Mouse (Mus musculus): Measurements from ENCODE around the gene Adk. TPM values are rescaled to one million over a fixed set of nuclear protein-coding genes. Genes with fewer than 3 reads are reported as not detected.
A peak's percentile ranks its signal among the peaks of the same experiment; 100 is the strongest.

The Adk gene
- total and polyA plus RNA-seq, 3 experiments, result 69.0 to 479 (median 102) TPM

- no peak overlapping the region for H3K27ac ChIP-seq (ENCODE audit: control insufficient read depth, low read depth, low read length)
- no peaks in the 10 kb centered on the region for H3K9me3 ChIP-seq (replicated peaks; ENCODE audit: insufficient read depth, low read length)
- no peak for DNase-seq (ENCODE audit: low read depth, low spot score)
- peaks cover 3 to 4% of the 10 kb centered on the region in 2 experiments for H3K36me3 ChIP-seq (ENCODE audit: control insufficient read depth in 1 of 2, insufficient read depth in 2 of 2, low read length in 2 of 2)
- H3K9ac ChIP-seq (ENCODE audit: control insufficient read depth, low read depth, low read length, poor library complexity, severe bottlenecking), result no peak overlapping the region
- peaks cover 4 to 6% of the 10 kb centered on the region in 2 experiments; a peak in 3 of 4 replicates for H3K4me1 ChIP-seq (ENCODE audit: control insufficient read depth in 1 of 2, insufficient read depth in 2 of 2, low read length in 2 of 2)
- H3K4me3 ChIP-seq (ENCODE audit: control insufficient read depth in 1 of 2, insufficient read depth in 1 of 2, low read depth in 2 of 2, low read length in 2 of 2), result no peak overlapping the region
- H3K27me3 ChIP-seq (ENCODE audit: control insufficient read depth in 1 of 2, insufficient read depth in 2 of 2, low read length in 2 of 2), result no peaks in the 10 kb centered on the region
- TF ChIP-seq NELFE (IDR thresholded peaks at IDR 0.05; ENCODE audit: low read depth, low read length) (no peak), TBP (IDR thresholded peaks at IDR 0.05; ENCODE audit: low read depth, low read length) (no peak), KAT2A (conservative IDR thresholded peaks at IDR 0.05; ENCODE audit: low read depth, low read length) (no peak), RCOR1 (IDR thresholded peaks at IDR 0.05; ENCODE audit: low read depth, low read length) (no peak), SMC3 (IDR thresholded peaks at IDR 0.05; ENCODE audit: low read depth, low read length) (no peak), E2F4 (IDR thresholded peaks at IDR 0.05; ENCODE audit: borderline replicate concordance, low read depth, low read length) (no peak), JUND (IDR thresholded peaks at IDR 0.05; ENCODE audit: low read depth, low read length) (no peak), MXI1 (IDR thresholded peaks at IDR 0.05; ENCODE audit: low read depth, low read length) (no peak), MYC (IDR thresholded peaks at IDR 0.05; ENCODE audit: low read depth, low read length) (no peak), TAL1 (IDR thresholded peaks at IDR 0.05; ENCODE audit: low read length) (no peak), ZNF384 (IDR thresholded peaks at IDR 0.05; ENCODE audit: low read depth, low read length) (no peak), BHLHE40 (IDR thresholded peaks at IDR 0.05; ENCODE audit: borderline replicate concordance, low read depth, low read length) (no peak), UBTF (IDR thresholded peaks at IDR 0.05; ENCODE audit: borderline replicate concordance, insufficient read depth, low read depth, low read length) (no peak), CHD1 (IDR thresholded peaks at IDR 0.05; ENCODE audit: low read depth, low read length) (no peak), ZC3H11A (IDR thresholded peaks at IDR 0.05; ENCODE audit: low read depth, low read length) (no peak), MEF2A (IDR thresholded peaks at IDR 0.05; ENCODE audit: extremely low read depth, insufficient replicate concordance, low read depth, low read length, poor library complexity, severe bottlenecking) (no peak)
- no peaks in the 10 kb centered on the region for H3K79me2 ChIP-seq (ENCODE audit: control insufficient read depth, insufficient read depth, low read length, poor library complexity)
Observed at GRCm38 (mm10) chr14:21107551-21107950, 55.2 kb downstream of the Adk start.

GRCm38 (mm10) chr14:21110492-21110891 is 58.1 kb downstream of the Adk start:
- H3K27me3 ChIP-seq (ENCODE audit: control insufficient read depth in 1 of 2, insufficient read depth in 2 of 2, low read length in 2 of 2), result no peaks in the 10 kb centered on the region
- no peaks in the 10 kb centered on the region for H3K79me2 ChIP-seq (ENCODE audit: control insufficient read depth, insufficient read depth, low read length, poor library complexity)
- H3K9me3 ChIP-seq (replicated peaks; ENCODE audit: insufficient read depth, low read length), result no peaks in the 10 kb centered on the region
- no peak for DNase-seq (ENCODE audit: low read depth, low spot score)
- H3K27ac ChIP-seq (ENCODE audit: control insufficient read depth, low read depth, low read length), result no peak overlapping the region
- no peak overlapping the region for H3K4me3 ChIP-seq (ENCODE audit: control insufficient read depth in 1 of 2, insufficient read depth in 1 of 2, low read depth in 2 of 2, low read length in 2 of 2)
- TF ChIP-seq CTCF (IDR thresholded peaks at IDR 0.05 in 2 of 3, conservative IDR thresholded peaks at IDR 0.05 in 1 of 3; ENCODE audit: control insufficient read depth in 1 of 3, insufficient read depth in 1 of 3, low read depth in 2 of 3, low read length in 3 of 3, poor library complexity in 1 of 3, severe bottlenecking in 1 of 3) (peak in 1 of 3 experiments; percentile 3; a peak in 1 of 6 replicates), CHD2 (IDR thresholded peaks at IDR 0.05; ENCODE audit: low read length) (no peak)
- no peaks in the 10 kb centered on the region for H3K4me1 ChIP-seq (ENCODE audit: control insufficient read depth in 1 of 2, insufficient read depth in 2 of 2, low read length in 2 of 2)
- H3K9ac ChIP-seq (ENCODE audit: control insufficient read depth, low read depth, low read length, poor library complexity, severe bottlenecking), result no peak overlapping the region
- peaks cover 0 to 3% of the 10 kb centered on the region in 2 experiments; a peak in 2 of 4 replicates for H3K36me3 ChIP-seq (ENCODE audit: control insufficient read depth in 1 of 2, insufficient read depth in 2 of 2, low read length in 2 of 2)
